Mouse (Mus musculus): ENCODE measurements around the gene Gm21866. TPM values are rescaled to one million over a fixed set of nuclear protein-coding genes. Genes with fewer than 3 reads are reported as not detected.
"Not testable (repeated sequence)": the region's sequence is repeated elsewhere in the genome, so short reads cannot be mapped to it uniquely, and the experiment has no call there.

The Gm21866 gene
- not detected in 2 replicates for polyA plus RNA-seq (2016; fragmentation: Nextera tagmentation; extraction: Ambion mirVana)

DNA sequence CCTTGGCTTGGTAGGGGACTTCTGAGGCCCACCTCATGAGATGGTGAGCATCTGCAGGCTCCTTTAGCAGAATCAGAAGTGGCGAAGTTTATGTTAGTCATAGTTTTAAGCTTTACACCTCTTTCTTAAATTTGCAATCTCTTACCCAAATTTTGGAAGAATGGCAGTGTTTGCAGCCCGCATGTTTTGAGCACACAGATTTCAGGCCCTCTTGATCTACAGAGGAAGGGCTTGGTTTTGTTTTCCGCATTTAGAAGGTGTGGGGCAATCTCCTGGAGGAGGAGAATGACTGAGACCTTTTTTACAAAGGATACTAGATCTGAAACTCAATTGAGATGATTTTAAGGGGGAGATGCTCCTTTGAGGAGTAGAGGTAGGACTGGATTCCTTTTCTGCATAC lies at the start of gene Gm21866:
Gene Gm21866, minus strand, starts transcription at position 101 of the 400 bp plus-strand sequence.
- not testable (repeated sequence) for H3K4me1 ChIP-seq; H3K27ac ChIP-seq (replicated peaks); H3K36me3 ChIP-seq (replicated peaks); H3K4me3 ChIP-seq; H3K27me3 ChIP-seq (replicated peaks; ENCODE audit: low read depth, poor library complexity, severe bottlenecking); H3K9me3 ChIP-seq; DNase-seq (ENCODE audit: low spot score)
- WGBS = 85% methylated on average over 2 of the region's 3 CpGs

DNA sequence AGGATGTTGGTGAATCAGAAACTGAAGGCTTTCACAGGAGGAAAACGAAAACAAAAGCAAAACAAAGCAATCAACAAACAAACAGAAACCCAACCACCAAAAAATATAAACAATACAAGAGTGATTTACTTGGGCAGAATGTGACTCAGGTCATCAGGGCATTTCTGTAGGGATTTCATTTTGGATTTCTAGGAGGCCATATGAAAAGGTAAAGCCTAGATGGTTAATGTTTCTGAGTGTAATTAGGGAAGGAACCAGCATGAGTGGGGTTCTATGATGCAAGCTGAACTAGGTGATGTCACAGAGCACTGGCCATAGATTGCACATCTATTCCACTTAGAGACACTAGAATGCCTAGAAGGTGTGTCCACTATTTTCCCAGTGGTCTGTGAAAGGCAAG lies 28.3 kb upstream of the Gm21866 start, which contains the start of gene Gm20773:
Gene Gm20773, plus strand, starts transcription at position 301 of the 400 bp plus-strand sequence.
- H3K4me1 ChIP-seq; H3K4me3 ChIP-seq; H3K9me3 ChIP-seq; DNase-seq (ENCODE audit: low spot score); H3K36me3 ChIP-seq (replicated peaks); H3K27ac ChIP-seq (replicated peaks); H3K27me3 ChIP-seq (replicated peaks; ENCODE audit: low read depth, poor library complexity, severe bottlenecking): not testable (repeated sequence)
- no CpG with 5 or more reads among the region's 1 CpGs for WGBS

Other genes with a start within 250 kb of the Gm21866 start
- not detected in 2 replicates for gene Gm21828, start 241.7 kb downstream of the Gm21866 start, polyA plus RNA-seq (2016; fragmentation: Nextera tagmentation; extraction: Ambion mirVana)
- gene Gm21440, start 213.2 kb downstream of the Gm21866 start, polyA plus RNA-seq (2016; fragmentation: Nextera tagmentation; extraction: Ambion mirVana) = not detected in 2 replicates
- gene Gm21454, start 213.1 kb downstream of the Gm21866 start, polyA plus RNA-seq (2016; fragmentation: Nextera tagmentation; extraction: Ambion mirVana) = not detected in 2 replicates
- not detected in 2 replicates for gene Gm21725, start 116.5 kb downstream of the Gm21866 start, polyA plus RNA-seq (2016; fragmentation: Nextera tagmentation; extraction: Ambion mirVana)
- gene Gm20773, start 28.4 kb upstream of the Gm21866 start, polyA plus RNA-seq (2016; fragmentation: Nextera tagmentation; extraction: Ambion mirVana) = not detected in 2 replicates

Measured in embryonic facial prominence, embryonic 10.5 days (tissue).